Mouse (Mus musculus) erythroblast, adult 5-6 weeks (primary cell): Measurements from ENCODE around the gene Trp53i11. TPM values are rescaled to one million over a fixed set of nuclear protein-coding genes. Genes with fewer than 3 reads are reported as not detected.

ENCODE experiments used
- ATAC-seq: replicated peaks from 2 replicates; pipeline ENCODE4 v1.8.0; 2016; ENCODE audit warnings: moderate number of reproducible peaks, mild to moderate bottlenecking, moderate TSS enrichment, inconsistent platforms; ENCODE audit not compliant: poor library complexity, low FRiP score, severe bottlenecking
- total RNA-seq, 2 experiments: library from RNA; stranded (forward) in 1 of 2; stranded (reverse) in 1 of 2; fragments of 150-400 nt in 1 of 2; fragments of 200-764, 138-1000 nt in 1 of 2; gene quantifications; 2 replicates each; pipeline versions ENCODE4 v1.2.3 to v1.2.4; 2015 to 2017; ENCODE audit warnings: low replicate concordance in 2 of 2

The Trp53i11 gene
- total RNA-seq, 2 experiments from 2014 or later, result 0.34 to 0.96 TPM

DNA sequence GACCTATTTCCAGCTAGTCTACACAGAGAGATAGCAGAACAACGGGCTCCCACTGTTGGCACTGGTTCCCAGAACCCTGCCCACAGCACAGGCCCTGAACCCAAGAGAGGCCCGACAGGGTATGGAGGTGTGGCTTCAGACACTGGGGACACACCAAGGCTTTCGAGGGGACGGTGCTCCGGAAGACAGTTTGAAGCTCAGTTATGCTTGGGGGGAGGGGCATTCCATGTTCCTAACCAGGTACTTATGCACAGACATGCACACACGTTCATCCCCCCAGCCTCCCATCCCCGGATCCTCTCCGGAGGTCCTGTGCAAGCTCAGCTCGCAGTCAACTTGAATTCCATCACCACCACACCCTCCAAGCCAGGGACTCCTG is 4.8 kb downstream of the Trp53i11 start:
- ATAC-seq, result no peak

DNA sequence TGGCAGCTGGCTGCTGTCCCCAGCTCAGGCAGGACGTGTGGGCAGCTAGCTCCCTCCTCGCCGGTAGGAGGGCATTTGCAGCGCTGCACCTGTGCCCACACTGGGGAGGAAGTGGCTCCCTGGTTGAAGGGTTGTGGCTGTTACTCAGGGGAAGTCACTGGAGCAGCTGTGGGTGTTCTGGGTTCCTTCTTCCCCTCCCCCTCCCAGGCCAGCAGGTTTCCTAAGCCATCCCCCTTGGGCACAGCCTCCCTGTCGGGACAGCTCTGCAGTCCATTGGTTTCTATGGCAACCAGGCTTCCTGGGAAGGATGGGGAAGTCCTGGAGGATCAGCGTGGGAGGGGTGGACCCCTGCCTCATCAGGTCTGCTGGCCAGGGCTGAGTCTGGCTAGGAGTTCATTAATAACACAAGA is 5.3 kb downstream of the Trp53i11 start:
- ATAC-seq, result no peak

DNA sequence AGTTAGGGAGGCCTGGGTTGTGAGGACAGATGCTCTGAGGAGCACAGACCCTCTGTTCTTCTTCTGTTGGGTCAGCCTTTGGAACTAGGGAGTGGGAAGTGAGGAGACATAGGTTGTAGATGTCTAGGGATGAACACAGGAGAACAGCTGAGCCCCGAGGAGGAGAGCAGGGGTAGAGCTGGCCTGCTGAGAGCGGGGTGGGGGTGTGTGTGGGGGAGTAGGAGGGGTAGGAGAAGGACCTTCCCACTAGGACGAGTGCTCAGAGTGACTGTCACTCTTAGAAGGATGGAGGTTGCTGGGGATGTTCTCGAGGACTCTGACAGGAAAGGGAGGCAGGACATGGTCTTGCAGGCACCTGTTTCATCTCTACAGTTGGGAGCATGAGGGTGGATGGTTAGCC is 6.5 kb downstream of the Trp53i11 start:
- ATAC-seq, result no peak

DNA sequence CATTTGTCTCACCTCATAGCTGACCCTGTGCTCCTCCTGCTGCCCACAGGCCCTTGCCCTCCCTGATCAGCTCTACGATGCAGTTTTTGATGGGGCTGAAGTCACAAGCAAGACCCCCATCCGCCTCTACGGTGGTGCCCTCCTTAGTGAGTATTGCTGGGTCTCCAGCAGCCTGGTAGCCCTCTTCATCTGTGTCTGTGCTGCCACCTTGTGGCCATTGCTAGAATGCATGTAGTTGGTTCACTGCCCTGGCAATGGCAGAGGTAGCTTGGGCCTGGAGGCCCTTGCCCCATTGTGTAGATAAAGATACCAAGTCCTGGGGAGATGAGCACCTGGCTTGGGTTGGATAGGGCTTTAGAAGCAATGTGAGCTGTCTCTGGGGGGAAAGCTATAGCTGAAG is 11.5 kb downstream of the Trp53i11 start:
- peak; percentile 75 for ATAC-seq

DNA sequence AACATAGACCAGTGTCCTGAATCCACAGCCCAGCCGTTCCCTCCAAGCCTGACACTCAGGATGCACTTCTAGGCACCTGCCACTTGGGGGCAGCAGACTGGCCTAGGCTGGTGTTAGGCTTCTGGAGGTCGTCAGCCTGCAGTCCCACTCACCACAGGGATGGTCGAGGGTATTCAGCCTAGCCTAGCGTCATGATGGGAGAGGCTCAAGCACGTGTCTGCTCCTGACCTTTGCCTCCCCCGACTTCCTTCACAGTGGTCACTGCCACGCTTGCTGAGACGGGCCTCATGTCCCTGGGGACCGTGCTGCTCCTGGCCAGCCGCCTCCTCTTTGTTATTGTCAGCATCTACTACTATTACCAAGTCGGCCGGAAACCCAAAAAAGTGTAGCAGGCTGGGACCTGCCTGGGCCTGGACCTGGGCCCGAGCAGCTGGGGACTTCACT is 12.2 kb downstream of the Trp53i11 start:
- ATAC-seq, result peak; percentile 53

DNA sequence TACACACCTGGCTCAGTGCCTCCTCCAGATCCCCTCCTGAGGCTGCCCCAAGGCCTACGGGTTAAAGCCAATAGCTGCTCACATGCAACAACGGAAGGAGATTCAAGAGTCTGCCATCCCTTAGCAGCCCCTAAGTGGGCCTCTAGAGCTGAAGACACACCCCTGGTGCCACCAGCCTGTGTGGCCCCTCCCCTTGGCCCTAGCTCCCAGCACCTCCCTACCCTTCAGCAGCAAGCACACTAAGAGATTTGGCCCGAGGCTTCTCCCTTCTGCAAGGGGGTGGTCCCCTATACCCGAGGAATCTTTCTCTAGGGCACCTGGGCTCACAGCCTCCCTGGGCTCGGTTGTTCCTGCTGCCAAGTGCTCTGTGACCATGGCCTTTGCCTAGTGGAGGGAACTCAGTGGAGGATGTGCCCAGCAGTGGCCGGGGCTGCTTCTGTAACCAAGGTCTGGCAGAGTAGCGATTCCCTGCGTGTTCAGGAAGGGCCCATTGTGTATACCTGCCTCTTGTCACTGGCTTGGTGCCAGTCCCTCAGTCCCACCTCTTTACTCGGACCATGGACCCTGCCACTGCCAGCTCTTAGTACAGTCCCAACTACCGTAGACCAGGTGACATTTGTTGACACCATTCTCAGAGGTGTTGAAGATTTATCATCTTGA is 13.5 kb downstream of the Trp53i11 start:
- ATAC-seq, result no peak

DNA sequence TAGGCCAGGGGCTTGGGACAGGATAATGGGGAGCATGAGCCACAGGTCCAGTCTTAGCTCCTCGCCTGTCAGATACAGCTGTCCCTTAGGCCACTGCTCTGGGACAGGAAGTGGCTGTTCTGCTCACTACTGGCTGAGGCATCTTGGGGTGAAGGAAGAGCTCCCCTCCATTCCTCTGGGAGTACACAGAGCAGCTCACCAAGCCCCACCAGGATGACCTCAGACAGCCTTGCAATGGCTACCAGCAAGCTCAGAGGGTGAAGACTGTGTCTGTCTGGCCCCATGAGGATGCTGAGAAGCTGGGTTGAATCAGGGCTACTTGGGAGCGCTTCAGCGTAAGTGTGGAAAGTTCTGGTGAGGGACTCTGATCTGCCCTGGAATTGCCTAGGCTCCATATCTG is 14.6 kb downstream of the Trp53i11 start:
- ATAC-seq, result no peak

DNA sequence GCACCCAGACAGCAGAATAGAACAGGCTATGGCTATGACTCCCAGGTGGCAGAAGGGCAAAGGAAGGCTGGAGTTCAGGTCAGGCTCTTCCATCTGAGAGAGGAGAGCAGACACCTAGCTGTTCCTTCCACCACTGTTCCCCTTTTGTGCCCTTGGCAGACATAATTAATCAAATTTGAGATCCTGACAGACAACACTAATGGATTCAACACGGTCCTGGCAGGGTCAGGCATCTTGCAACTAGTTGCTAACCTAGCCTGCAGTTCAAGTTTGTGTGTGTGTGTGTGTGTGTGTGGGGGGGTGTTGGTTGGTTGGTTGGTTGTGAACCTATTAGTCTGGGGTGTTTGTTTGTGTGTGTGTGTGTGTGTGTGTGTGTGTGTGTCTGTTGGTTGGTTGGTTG is 15.4 kb downstream of the Trp53i11 start:
- no peak for ATAC-seq

DNA sequence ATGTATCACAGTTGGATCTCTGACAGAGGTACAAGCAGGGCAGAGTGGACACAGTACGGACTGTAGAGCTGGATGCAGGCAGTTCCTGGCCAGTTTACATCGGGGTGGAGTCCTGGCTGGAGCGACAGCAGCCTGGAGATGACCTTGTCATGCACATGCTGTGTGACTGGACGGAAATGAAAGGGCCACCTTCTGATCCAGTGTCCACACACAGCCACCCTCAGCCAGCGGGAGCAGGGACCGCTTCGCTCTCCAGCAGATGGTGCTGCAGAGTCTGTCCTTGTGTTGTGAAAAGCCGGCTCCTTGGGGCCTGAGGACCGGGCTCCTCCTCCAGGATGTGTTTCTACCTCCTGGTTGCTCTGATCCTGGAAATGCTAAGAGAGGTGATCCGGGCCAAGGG is 16.3 kb downstream of the Trp53i11 start:
- no peak for ATAC-seq

DNA sequence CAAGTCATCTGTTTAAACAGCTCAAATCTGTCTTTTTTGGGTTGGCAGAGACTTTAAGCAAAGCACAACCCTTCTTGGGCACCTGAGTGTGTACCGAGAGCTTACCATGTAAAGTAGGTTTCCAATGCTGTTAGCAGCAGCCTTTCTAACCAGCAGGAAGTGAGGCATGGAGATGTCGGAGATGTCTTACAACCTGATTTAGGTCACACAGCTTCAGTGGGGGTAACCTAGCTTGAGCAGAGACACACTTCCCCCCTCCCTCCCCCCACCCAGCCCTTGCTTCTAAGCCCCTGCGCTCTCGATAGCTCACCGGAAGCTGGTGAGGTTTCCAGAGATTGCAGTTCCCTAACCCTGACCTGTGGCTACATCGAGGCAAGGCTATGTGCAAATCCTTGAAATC is 17.2 kb downstream of the Trp53i11 start:
- no peak for ATAC-seq

DNA sequence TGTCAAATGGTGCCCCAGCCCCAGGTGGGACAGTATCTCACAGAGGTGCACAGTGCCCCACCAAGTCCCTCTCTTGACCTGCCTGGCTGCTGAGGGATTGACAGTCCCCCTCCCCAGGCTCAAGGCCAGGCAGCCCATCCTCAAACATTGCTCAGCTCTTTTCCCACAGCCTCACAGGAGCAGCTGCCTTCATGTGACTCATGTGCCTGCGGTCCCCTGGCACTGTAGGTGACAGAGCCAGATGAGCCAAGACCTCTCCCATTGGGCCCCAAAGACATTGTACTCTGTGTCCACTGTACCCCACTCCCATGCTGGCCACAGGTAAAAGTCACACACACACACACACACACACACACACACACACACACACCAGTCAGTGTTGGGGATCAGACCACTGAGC is 18.8 kb downstream of the Trp53i11 start:
- ATAC-seq, result no peak

DNA sequence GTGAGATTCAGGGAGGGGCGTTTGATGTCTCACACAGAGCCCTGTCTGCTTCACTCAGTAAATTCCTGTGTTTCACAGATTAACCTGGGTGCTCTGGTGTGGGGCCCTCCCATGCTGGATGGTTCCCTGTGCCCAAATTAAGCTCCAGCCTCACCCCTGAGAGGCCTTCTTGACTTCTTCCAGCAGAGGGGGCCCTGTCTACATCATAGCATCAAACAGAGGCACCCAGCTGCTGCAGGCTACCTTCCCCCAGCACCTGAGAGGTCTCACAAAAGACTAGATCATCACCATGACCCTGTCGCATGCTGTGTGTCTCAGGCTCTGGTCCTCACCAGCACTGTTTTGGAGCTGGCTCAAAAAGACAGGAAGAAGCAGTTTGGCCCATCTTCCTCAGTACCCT is 25.0 kb downstream of the Trp53i11 start:
- no peak for ATAC-seq

DNA sequence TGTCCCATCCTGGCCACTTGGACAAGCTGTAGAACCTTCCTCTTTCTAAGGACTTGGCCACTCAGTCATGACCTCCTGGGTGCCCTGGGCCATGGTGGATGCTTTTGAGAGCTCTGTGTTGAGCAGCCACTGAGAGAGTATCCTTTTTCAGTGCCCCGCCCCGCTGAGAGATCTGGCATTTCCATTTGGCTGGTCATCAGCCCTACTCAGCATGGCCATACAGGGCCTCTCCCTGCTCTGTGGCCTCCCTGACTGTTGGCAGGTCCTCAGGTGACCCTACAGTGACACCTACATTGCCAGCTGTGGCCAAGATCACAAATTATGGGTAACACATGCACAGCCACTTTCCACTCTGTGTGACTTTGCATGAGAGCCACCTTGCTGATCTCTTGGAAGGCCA is 25.5 kb downstream of the Trp53i11 start:
- ATAC-seq, result no peak

DNA sequence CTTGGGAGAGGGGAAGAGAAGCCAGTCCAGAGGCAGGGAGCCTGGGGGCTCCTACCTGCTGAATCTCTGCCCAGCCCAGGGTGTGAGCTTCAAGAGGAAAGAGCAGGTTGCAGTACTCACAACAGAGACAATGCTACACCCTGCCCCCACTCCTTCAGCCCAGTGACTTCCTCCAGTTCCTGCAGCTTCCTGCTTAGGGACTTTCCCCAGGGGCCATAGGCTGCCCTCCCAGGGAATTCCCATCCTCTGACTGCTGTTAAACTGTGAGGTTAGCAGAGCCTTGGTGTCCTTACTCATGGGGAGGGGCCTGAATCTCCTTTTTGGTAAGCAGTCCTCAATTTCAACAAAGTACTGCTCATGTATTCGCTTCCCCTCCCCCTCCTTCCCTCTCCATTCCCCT is 26.8 kb downstream of the Trp53i11 start:
- ATAC-seq, result no peak

DNA sequence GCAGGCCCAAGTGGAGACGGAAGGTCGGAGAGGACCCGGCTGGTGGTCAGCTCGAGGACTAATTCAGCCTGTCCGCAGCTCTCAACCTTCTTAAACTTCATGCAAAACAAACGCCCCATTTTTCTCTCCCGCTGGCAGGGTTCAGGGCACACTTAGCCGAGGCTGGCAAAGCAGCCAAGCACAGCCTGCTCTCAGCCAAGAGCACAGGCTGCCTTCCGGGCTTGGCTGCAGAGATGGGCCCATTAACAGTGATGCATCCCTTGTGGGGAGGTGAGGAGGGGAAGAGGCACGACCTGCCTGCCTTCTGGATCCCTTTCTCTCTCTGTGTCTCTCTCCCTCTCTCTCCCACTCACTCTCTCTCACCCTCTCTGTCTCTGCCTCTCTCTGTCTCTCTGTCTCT is 28.4 kb downstream of the Trp53i11 start:
- ATAC-seq, result no peak

DNA sequence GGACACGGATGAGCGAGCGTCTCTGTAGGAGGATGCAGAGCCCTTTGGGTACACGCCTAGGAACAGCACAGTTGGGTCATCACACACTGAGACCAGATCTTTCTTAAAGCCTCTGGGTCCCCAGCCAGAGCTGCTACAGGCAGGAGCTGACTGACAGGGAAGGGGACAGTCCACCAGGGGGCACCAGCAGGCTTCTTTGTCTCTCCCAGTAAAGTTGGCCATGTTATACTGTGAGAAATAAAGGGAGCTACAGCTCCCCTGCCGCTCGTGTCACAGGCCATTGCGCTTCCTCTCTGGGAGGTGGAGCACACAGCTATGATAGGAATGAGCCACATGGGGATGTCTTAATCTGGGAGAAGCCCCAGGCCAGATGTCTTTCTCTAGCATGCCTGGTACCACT is 29.7 kb downstream of the Trp53i11 start:
- no peak for ATAC-seq

DNA sequence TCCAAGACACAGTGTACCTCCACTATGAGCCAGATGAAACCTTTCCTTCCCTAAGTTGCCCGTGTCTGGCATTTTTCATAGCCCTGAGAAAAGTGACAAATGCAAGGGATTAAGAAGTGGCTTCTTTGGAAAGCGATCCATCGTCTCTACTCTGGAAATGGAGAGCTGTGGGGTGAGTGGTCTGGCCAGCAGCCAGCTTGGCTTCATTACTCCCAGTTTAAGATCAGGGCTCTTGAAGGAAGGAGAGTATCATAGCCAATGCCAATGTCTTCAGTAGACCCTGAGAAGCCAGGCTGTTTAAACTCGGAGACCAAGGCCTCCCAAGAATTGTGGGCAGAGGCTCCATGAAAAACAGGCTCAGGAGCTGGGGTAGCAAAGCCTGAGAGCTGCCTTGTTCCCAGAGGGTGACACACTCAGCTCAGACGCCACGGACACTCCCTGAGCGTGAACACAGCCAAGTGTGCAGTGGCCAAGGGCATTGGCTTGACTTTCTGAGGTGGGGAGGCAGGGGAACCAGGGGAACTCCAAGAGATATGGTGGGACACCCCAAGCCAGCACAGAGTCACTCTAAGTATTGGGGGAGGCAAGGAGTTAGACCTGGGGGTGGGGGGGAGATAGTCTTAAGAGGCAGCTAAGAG is 31.1 kb downstream of the Trp53i11 start:
- no peak for ATAC-seq

DNA sequence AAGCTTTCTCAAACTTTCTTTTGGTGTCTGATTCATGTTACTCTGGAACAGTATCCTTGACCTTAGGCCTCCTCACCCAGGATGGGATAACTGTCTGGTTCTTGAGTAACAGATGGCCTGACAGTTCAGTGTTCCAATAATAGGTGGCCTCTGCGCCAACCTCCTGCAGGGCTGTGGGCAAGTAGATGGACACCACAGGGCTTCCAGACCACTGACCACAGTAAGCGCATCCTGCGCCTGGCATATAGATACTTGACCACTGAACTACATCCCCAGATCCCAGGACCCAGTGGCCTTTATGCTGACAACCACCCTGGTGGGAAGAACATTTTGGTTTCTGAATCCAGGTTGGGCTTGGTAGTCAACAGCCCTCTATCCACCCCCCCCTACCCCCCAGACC is 32.2 kb downstream of the Trp53i11 start:
- ATAC-seq, result no peak

DNA sequence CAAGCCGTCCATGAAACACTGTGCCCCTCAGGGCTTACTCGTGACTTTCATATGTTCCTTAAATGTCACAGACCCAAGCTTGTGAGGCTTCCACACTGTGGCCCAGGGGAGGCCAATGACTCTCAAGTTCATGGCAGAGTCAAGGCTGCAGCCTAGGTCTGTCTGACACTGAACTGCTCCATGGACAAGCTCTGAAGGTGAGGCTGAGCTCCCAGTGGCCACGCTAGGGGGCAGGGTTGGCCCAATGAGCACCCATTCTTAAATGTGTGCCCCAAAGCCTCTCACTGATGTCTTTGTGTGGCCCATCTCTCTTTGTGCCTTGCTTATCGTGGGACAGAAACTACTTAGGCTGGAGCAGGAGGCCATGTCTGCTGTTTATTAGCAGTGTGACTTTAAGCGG is 33.1 kb downstream of the Trp53i11 start:
- no peak for ATAC-seq

DNA sequence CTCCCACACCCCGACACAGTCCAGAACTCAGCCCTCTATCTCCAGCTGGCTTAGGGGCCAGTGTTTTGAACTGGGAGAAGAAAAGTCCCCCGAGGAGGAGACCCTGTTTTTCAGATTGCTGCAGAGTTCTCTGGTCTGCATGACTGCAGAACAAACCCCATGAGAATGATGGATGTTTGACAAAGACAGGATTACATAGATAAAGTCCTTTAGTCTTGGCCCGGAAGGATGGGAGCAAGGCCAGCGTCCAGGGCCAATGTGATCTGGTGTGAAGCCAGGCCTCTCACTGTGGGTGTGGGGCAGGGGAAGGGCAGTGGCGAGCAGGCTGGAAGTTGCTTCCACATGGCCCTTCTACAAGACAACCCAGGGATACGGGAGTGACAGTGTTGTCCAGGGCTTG is 36.1 kb downstream of the Trp53i11 start:
- no peak for ATAC-seq

DNA sequence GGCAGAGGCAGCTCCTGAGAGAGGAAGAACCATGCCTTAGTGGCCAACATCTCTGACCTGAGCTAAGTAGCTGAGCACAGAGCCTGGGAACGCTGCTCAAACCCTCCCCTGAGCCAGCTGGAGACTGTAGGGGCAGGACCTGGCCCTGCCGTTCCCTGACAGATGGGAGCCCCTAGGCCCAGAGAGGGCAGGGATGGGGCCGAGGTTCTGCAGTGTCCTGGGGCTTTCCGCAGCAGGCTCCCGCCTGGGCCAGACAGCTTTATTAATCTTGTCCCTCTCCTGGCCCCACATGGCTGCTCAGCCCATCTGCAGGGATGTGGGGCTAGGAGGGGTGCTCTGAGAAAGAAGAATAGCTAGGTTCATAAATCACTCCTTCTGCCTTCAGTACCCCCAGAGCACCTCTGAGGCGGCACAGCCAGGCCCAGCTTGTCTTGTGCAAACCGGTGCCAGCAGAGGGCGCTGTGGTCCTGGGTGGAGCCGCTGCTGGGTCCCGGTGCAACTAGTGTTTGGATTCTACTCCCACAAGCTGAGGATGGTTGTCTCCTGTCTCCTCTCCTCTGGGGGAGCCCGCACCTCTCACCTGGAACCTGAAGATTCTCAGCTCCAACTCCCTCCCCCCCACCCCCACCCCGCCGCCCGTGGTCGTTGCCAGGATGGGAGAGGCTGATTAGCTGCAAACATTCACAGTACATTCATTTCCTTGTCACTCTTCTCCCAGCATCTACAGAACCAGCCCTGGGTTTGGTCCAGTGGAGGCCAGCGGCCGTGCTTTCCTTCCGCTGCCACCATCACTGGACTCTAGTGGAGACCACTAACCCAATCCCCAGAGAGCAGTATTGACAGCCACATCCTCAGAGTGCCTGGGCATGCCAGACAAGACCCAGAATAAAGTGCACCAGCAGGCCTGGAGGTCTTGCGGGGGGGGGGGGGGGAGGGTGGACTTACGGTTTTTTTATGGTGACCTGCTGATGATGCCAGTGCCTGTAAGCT is 39.6 kb downstream of the Trp53i11 start:
- ATAC-seq, result no peak
